Mouse (Mus musculus) heart, adult 11 months (tissue): ENCODE measurements around the gene Ipo4.

Source experiments
- DNase-seq: peaks from one replicate; pipeline ENCODE4 v3.0.0; 2022

The Ipo4 gene

DNA sequence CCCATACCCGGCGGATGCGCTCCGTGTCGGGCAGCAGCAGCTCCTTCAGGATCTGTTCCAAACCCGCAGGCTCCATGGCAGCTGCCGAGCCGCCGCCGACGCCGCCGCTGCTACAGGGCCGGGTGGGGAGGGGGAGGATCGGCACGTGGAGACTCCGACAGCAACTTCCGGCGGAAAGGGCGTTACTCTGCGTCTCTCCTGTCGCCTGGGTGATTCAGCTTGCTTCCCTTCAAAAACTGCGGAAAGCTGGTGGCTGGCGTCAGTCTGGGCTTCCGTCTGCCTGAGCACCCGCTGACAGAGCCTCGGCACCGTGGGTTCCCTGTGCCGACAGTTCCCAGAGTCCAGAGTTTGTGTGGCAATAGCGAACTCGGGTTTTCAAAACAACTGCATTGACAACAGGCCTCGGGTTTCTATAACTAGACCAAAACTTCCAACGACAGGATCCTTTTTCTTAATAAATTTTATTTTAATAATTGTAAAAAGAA is at the start of gene Ipo4:
Ipo4 (minus strand) TSS at position 435 of the 485 bp plus-strand sequence.
- DNase-seq, result peak; percentile 99

DNA sequence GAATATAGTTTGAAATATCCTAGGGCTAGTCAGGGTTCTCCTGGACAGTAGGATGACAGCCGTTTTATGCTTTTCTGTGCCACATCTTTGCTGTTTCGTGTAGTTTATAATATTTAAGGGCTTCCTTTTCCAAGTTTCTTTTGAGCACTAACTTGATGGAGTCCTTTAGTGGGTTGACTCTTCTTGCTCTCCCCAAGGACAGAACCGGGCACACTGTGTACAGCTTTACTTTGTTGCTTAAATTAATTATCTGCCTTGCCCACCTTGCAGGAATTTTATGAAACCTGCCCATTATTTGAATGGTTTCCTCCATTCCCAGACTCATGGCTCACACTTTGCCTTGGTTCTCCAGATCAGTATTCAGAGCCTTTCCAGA is 46.3 kb upstream of the Ipo4 start:
- no peak for DNase-seq

DNA sequence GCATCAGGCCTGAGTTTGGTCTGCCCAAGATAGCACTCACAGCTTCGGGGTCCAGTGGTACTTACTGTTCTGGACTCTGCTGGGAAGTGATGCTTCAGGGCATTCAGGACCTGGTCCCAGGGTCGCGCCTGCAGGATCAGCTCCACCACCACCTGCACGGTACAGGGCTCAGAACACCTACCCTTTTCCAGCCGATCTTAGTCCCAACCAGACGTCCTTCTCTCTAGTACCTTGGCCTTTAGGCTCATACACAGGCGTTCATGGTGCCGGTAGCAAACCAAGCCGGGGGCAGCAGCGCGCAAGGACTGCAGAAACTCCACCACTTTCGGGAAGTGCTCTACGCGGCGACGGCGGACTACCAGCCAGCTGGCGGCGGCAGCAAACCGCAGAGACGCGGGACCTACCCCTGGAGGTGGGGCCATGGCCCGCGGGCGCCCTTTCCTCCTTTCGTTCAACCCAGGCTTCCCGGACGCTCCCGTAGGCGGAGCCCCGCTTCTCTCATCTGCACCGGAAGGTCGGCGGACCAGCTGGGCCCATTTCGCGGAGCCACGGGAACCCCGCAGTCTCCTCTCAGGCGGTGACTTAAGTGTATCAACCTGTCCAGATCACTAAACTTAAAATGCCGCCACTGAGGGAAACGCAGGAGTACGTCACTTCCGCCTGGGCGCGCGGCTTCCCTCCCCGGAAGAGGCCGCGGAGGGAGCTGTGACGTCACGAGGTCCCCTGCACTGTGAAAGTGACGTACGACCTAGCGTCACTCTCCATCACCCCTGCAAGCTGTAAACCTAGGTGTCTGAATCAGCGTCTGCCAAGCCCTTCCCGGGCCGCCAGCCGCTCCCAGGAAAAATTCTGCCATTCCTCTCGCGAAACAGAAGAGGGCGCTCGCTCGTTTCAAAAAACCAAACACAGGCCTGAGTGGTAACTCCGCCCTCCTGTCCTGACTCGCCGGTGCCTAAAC is 45.7 kb upstream of the Ipo4 start, which contains the start of gene Tinf2:
Tinf2 (minus strand) TSS at position 661 of the 958 bp plus-strand sequence.
- peak; percentile 99 for DNase-seq

DNA sequence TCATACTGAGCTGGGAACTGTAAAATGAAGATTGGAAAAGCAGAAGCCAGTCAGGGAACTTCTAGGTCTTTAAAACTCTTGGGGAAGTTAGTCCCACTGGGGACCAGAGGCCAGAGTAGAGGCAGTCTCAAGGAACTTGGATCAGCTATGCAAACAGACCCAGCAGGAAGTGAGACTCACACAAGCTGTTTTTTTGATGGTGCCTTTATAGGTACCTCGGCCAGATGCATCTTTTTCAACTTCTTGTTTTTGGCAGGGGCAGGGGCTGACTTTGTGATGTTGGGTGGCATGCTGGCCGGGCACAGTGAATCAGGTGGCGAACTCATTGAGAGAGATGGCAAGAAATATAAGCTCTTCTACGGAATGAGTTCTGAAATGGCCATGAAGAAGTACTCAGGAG is 41.9 kb upstream of the Ipo4 start:
- peak; percentile 89 for DNase-seq

DNA sequence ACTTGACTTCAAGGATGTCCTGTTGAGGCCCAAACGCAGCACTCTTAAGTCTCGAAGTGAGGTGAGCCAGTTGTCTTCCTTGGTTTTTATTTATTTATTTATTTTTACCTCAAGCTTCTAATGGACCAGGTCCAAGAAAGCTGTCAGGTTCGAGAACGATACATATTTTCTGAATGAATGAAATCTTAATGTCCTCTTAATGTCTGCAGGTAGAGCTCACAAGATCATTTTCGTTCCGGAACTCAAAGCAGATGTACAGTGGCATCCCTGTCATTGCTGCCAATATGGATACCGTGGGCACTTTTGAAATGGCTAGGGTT is 36.9 kb upstream of the Ipo4 start:
- DNase-seq, result no peak

DNA sequence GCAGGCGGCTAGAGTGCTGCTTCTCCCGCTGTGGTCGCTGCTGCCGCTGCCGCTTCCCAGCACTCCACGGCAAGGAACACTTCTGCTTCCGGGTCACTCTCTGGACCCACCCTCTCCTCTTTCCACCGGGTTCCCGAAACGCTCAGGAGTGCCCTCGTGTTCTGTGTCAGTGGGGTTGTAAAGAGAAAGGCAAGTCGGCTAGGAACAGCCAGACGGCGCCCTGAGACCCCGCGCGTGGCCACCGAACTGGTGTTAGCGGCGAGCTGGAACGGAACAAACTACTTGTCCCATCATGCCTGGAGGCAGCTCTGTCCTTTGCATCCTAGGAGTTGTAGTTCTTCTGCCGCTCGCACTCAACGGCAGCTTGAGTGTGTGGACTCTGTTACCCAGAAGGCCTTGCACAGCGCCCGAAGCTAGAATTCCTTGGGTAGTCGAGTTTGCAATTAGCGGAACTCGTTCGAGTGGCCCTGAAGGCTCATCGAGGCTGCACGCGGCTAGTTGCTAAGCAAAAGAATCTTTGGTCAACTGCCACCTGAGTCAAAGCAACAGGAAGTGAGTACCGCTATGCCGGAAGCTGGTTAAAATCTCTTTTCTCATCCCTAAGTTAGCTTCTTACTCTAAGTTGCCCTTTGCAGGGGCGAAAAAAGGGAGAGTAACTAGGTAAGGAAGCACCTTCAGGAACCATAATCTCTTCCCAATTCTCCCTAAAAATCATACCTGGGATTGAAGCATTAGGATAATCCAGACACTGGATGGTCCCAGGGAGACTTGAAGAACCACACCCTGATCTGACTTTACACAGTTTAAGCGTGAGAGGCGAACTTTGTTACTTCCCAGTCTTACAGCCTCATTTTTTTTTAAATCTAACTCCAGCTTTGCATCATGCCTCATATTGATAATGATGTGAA is 36.3 kb upstream of the Ipo4 start, which contains the start of the genes Gmpr2 and Nedd8:
Gmpr2 (plus strand) TSS at position 109 of the 908 bp plus-strand sequence.
Nedd8 (minus strand) TSS at position 292 of the 908 bp plus-strand sequence.
- DNase-seq, result peak; percentile 99

DNA sequence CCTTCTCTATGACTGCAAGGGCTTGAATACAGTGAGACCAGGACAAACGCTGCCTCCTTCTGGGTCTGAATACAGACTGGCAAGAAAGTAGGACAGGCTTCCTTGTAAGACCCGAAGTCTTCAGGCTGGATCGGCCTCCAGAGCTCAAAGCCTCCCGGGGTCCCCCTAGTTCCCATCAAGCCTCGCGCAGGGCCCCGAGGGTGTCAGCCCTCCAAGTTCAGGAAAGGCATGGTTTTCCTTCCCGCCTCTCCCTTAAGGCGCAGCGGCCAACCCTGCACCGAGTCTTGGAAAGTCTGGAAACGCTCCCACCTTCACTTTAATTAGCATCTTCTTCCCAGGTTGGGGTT is 35.7 kb upstream of the Ipo4 start:
- no peak for DNase-seq

DNA sequence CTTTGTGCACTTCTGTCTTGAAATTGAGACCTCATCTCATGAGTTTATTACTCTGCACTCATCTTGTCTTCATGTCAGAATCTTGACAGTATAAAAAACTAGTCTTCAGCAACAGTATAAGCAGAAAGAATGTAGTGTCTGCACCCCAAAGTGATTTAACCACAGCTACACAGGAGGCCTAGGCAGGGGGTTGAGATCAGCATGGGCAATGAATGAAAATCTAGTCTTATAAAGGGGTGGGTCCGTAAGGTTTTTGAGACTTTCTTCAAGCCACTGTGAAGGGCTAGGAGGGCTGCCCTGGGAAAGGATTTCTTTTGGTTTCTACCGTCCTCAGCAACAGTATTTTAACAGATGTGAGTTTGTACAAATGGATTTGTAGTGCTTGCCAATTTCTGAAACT is 24.9 kb upstream of the Ipo4 start:
- no peak for DNase-seq

DNA sequence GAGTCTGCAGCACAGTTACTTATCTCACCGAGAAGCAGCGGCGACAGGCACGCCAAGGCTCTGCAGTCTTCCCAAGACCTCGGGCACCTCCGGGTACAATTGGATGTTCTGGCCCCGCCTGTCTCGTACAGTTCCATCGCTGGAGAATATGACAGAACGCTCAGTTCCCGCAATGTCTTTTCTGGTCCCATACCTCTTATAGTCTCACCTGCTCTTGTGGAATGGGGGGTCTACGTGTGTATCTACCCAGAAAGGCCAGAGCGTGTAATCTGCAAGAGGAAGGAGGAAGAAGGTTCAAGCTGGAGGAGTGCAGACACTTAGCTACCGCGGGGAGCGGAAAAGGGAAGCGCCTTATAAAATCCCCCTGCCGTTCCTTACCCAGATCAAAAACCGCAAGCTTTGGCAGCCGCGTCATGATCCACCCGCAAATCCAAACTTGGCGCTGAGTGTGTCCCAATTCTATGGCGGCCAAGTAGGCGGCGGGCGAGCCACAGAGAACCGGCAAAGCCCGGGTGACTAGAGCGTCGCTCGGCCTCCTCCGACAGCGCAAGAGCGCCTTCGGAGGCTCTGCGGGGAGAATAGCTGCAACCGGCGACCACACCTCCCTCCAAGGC is 24.3 kb upstream of the Ipo4 start, which contains the start of gene Mdp1:
Mdp1 (minus strand) TSS at position 549 of the 614 bp plus-strand sequence.
- peak; percentile 97 for DNase-seq

DNA sequence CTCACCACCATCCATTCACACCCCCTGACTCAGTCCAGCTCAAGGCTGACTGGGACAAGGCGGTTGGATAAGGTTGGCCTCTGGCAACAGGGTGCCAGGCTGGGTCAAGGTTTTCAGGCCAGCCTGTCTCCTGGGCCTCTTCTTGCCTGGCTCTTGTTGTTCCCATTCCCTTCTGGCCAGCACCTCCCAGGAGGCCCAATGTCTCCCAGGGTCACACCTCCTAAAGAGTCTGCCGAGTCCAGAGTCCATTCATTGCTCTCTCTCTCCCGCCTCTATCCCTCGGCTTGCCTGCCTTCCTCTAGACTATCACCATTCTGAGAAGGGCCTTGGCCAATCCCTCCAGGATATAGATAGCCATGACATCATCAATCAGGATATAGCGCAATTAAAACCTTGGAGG is 22.3 kb upstream of the Ipo4 start:
- DNase-seq, result no peak

DNA sequence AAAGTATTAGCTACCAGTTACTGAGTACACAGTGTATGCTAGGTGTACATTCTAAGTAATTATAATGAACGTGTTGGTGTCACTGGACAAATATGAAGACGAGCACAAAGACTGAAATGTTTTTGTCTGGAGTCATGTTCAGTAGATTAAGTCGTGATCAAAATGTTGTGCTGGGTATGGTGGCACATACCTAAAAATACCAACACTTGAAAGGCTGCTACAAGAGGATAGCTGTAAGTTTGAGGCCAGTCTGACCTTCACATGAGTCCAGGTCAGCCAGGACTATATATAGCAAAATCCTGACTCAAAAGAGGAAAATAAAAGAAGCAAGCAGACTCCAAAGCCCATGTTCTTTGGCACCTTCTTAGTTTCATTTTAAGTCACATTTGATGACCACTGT is 21.2 kb upstream of the Ipo4 start:
- DNase-seq, result no peak

DNA sequence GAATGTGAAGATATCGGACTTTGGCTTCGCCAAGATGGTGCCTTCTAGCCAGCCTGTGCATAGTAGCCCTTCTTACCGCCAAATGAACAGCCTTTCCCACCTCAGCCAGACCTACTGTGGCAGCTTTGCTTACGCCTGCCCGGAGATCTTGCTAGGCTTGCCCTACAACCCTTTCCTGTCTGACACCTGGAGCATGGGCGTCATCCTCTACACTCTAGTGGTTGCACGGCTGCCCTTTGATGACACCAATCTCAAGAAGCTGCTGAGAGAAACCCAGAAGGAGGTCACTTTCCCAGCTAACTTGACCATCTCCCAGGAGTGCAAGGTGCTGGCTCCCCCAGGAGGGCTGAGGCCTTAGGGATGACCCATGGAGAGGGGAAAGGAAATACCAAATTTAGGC is 15.8 kb upstream of the Ipo4 start:
- no peak for DNase-seq

DNA sequence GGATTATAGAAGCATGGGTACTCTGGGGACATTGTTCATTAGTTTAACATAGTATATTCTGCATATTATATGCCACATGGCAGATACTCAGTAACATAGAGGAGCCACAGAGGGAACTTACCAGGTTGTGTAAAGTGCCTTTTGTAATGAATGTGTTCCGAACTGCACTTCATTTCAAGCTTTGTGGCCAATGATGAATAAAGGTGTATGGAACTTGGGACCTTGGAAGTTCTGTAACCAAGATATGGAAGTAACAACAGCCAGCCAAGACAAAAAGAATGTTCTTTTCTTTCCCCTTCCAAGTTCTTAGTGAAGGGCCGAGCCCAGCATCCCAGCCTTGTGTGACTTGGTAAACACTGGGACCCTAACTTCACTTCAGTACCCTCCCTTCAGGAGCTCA is 14.1 kb upstream of the Ipo4 start, which contains the start of gene Tssk4:
Tssk4 (plus strand) TSS at position 301 of the 400 bp plus-strand sequence.
- no peak for DNase-seq

DNA sequence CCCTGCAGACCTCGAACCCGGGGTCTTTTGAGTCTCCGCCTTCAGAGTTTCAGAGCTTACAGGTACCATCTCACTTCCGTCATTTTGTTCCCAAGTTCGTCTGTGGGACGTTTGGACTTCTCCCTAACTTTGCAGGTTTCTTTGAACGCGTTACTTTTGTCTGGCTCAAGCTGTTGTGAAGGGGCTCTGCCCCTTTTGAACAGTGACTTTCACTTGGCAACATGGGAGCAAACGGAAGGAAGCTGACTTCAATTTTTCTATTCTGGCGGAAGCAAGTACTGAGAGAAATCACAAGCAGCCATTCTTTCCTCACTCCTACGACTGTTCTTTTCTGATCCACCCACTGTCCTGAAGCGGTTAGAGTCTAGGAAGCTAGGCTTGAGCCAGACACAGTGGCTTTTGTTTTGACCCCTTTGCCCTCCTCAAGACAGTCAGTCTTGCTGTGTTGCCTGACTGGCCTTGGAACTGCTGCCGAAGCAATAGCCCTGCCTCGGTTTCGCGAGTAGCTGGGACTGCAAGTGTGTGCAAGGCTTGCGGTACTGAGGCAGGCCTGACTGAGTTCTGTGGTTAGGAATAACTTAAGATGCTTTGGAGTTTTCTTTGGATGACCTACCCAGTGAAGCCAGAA is 8.6 kb upstream of the Ipo4 start:
- DNase-seq, result peak; percentile 89

DNA sequence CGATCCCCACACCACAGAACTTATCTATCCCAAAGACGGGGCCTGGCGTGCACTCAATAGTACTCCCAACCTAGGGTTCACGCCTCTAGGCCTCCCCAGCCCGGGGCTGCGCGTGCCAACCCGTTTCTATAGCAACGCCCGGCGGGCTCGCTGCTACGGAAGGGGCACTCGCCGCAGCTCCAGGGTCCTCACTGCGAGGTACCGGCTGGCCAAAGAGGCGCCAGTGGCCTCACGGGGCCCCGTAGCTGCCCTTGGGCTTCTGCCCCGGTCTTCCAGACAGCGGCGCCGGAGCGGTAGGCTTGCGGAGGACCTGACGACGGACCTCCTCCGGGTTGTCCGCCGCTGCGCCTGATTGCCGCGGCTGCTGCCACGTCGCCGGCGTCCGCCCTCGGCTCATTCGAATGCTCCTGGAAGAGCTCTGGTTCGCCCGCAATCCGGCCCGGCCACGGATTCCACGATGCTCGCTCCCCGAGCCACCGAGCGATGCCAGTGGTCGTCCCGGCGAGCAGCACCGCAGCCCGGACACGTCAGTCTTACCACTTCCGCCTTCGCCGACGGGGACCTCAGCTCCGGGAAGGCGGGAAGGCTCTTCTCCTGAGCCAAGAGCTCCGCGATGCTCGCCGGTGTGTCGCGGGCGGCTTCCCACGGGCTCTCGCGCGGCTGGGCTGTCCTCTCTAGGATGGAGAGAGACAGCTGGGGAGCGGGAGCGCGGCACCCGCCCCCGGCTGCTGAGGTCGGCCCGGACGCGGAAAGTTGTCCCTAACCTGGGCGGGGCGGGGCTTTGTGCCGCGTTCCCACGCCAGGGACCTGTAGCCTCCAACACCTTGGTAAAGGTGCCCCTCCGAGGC is 7.5 kb upstream of the Ipo4 start, which contains the start of gene Tm9sf1:
Tm9sf1 (minus strand) TSS at position 747 of the 848 bp plus-strand sequence.
- peak; percentile 99 for DNase-seq

DNA sequence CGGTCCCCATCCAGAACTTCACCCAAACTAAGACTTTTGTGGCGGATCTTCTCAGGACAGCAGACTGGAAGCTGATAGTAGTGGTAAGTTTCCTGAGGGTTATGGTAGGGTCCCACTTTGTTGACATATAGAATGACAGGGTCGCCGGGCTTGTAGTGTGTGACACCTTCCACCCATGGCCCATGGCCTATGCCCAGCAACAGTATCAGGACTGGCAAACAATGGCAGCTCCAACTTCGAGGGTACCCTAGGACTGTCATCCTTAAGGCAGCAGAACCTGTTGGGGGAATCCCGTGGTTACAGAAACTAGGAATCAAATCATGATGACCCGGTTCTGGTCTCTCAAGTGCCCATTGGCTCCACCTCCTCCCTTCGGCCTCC is 6.9 kb upstream of the Ipo4 start:
- no peak for DNase-seq

DNA sequence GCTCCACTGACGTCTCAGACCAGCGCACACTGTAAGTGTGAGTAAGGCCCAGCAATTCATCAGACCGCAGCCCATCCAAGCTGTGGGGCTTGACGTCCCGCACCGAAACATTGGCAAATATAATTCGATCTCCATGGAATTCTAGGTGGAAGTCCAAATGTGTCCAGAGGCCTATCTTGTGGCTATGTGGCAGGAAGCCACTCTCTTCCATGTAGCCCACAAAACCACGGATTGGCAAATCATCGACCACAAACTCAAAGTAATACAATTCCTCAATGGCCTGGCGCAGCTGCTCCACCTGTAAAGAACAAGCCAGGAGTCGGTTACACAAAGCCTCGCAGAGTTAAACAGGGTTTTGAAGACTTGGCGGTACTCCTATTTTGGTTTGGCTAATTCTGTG is 5.5 kb upstream of the Ipo4 start:
- no peak for DNase-seq

DNA sequence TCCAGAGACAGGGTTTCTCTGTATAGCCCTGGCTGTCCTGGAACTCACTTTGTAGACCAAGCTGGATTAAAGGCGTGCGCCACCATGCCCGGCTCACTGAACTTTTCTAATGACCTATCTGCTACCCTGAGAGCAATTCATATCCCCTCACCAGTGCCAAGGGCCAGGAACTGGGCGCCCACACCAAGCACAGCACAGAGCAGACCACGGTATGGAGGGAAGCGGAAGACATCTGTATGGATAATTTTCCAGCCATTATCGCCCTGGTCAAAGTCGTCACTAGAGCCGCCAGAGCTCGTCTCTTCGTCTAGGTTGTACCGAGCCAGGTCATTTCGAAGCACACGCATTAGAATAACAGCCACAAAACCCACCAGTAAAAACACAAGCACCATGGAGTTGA is 5.1 kb upstream of the Ipo4 start:
- peak; percentile 91 for DNase-seq

DNA sequence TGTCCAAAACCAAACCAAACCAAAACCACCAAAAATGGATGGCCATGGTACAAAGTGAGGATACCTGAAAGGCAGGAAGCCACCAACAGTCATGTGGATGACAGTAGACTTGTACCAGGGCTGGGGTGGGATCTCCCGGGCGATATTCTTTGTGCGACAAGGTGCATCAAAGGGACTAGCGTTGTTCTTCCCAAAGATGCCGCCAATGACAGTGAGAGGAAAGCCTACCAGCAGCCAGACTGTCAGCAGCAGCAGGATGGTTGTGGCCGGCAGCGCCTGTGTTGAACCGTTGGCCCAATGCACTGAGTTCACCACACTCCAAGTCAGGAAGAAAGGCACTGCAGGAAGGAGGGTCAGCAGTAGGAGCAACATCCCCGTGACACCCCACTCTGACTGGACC is 2.0 kb upstream of the Ipo4 start, which contains the start of gene Gm49378:
Gm49378 (minus strand) TSS at position 101 of the 400 bp plus-strand sequence.
- no peak for DNase-seq

DNA sequence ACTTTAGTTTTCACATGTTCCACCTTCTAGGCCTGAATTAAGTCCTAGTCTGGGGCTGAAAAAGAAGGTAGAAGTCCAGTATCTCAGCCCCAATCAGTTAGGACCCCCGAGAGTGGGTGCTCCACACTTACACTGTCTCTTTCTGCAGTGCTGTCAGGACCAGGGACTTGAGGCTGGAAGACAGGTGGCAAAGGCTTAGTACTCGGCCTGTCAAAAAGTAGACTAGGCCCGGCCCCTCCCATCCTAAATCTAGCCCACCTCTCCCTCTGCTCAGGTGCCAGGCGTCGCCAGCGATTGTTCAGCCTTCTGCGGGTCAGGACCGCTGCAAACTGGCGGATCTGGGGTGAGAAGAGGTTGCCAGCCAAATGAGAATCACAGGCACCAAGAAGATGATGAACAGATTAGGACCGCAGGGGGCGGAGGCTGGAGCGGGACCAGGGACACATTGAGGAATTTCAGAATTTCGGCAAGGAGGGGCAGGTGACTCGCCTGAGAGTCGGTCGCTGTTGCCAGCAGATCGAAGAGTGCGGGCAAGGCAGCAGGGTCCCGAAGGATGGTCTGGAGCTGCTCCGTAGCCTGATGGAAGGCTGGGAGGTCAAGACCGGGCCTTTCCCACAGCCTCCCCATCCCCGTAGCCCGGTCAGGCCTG is 759 bp downstream of the Ipo4 start:
- DNase-seq, result peak; percentile 96

DNA sequence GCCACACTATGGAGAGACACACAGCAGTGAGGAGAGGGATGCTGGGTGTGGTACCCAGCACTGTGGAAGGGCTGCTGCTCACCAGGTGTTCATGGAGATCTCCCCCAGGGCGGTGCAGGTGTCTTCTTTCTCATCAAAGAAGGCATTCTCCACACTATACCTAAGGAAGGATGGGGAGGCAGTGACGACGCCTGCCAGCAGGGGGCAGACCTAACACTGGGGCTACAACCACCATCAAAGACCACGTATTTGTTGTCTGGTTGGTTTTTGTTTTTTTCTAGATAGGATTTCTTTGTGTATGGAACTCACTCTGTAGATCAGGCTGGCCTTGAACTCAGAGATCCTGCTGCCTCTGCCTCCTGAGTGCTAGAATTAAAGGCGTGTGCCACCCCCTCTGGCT is 6.4 kb downstream of the Ipo4 start:
- peak; percentile 95 for DNase-seq
